Mouse (Mus musculus): ENCODE results near the gene H2-DMb1.

The H2-DMb1 gene

DNA sequence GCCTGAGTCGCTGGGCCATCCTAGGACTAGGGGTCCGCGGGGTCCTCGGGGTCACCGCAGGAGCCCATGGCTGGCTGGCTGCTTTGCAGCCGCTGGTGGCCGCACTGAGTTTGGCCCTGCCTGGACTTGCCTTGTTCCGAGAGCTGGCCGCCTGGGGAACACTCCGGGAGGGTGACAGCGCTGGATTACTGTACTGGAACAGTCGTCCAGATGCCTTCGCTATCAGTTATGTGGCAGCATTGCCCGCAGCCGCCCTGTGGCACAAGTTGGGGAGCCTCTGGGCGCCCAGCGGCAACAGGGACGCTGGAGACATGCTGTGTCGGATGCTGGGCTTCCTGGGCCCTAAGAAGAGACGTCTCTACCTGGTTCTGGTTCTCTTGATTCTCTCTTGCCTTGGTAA lies 35.1 kb downstream of the H2-DMb1 start:
- peak in 1 of 2 experiments; percentile 87 for DNase-seq (ENCODE audit: inconsistent age in 2 of 2, low spot score in 1 of 2)

- peak in 1 of 2 experiments; percentile 4 for DNase-seq (ENCODE audit: inconsistent age in 2 of 2, low spot score in 1 of 2)
These were observed 36.1 kb downstream of the H2-DMb1 start for GRCm38 (mm10) chr17:34188986-34189385.

GRCm38 (mm10) chr17:34192852-34193251 lies 40.0 kb downstream of the H2-DMb1 start:
- no peak for DNase-seq (ENCODE audit: inconsistent age in 2 of 2, low spot score in 1 of 2)

DNA sequence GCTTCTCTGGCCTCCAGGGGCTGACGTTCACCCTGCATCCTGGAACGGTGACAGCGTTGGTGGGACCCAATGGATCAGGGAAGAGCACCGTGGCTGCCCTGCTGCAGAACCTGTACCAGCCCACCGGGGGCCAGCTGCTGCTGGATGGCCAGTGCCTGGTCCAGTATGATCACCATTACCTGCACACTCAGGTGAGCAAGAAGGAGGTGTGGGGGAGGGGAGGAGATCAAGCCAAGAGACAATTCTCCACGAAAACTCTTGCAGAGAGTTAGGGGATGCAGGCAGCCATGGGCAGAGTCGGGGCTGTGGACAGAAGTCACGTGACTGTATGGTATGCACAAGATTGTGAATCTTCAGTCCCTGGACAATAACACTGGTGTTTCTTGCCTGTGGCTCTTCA lies 40.6 kb downstream of the H2-DMb1 start:
- DNase-seq (ENCODE audit: inconsistent age in 2 of 2, low spot score in 1 of 2), result no peak

DNA sequence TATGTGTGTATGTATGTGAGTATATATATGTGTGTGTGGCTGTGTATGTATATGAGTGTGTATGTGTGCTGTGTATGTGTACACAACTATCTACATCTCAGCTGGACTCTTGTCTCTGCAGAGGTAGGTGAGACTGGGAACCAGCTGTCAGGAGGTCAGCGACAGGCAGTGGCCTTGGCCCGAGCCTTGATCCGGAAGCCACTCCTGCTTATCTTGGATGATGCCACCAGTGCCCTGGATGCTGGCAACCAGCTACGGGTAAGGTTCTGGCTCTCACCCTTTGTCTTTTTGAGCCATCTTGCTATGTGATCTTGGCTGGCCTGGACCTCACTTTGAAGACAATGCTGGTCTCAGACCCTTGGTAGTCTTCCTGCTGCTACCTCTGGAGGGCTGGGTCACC lies 41.9 kb downstream of the H2-DMb1 start:
- peak in 1 of 2 experiments; percentile 61 for DNase-seq (ENCODE audit: inconsistent age in 2 of 2, low spot score in 1 of 2)

- DNase-seq (ENCODE audit: inconsistent age in 2 of 2, low spot score in 1 of 2), result no peak
These were observed 43.6 kb downstream of the H2-DMb1 start for GRCm38 (mm10) chr17:34196491-34196890.

- peak; percentile 93 to 98 for DNase-seq (ENCODE audit: inconsistent age in 2 of 2, low spot score in 1 of 2)
These were observed 44.3 kb downstream of the H2-DMb1 start, which contains the start of gene Psmb8 for GRCm38 (mm10) chr17:34196941-34197894. Gene Psmb8 (plus strand): TSS chr17:34197721.

DNA sequence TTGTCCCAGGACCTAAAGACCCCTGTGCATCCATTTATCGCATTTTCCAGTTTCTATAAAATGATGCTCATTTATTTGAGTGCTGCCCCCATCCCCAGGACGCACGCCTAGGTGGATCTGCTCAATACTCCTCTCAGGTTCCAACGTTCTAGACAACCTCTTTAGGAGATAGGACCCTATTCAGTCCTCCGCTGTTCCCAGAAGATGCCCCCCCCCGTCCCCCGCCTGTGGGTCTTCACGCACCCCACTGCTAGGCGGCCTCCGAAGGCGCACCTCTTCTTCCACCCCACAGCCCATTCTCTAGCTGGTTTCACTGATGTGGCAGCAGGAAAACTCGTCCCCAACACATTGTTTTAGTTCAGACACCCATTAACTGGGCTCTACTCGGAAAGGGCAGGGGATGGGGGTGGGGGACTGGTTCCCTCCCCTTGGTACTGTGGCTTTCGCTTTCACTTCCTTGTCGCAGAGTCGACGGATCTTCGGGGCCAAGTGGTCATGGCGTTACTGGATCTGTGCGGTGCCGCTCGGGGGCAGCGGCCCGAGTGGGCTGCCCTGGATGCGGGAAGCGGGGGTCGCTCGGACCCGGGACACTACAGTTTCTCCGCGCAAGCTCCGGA lies 45.1 kb downstream of the H2-DMb1 start:
- DNase-seq (ENCODE audit: inconsistent age in 2 of 2, low spot score in 1 of 2), result peak; percentile 74 to 91

GRCm38 (mm10) chr17:34198521-34198912 lies 45.6 kb downstream of the H2-DMb1 start:
- DNase-seq (ENCODE audit: inconsistent age in 2 of 2, low spot score in 1 of 2), result no peak

- no peak for DNase-seq (ENCODE audit: inconsistent age in 2 of 2, low spot score in 1 of 2)
These were observed 46.3 kb downstream of the H2-DMb1 start for GRCm38 (mm10) chr17:34199050-34199619.

- DNase-seq (ENCODE audit: inconsistent age in 2 of 2, low spot score in 1 of 2), result no peak
These were observed 47.2 kb downstream of the H2-DMb1 start for GRCm38 (mm10) chr17:34200047-34200446.

- DNase-seq (ENCODE audit: inconsistent age in 2 of 2, low spot score in 1 of 2), result no peak
These were observed 48.1 kb downstream of the H2-DMb1 start for GRCm38 (mm10) chr17:34200772-34201505.

DNA sequence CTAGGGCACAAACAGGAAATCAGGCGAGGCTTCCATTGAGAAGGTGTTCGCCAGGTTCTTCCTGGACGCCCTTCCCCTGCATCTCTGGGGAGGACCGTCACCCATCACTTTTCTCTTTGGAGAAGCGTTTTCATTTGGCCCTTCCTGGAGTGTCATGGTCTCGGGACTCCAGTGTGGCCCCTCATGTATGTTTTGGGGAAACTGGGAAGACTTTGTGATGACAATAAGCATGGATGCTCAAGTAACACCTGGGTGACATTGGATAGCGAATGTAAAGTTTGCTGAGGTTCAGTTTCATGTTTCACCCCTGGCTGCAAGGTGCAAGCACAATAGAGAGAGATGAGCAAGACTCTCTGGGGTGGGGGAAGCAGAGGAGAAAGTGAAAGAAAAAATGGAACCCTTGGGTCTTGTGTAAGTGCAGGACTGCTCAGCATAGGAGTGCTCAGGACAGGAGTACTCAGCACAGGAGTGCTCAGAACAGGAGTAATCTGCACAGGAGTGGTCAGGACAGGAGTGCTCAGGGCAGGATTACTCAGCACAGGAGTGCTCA lies 48.7 kb downstream of the H2-DMb1 start:
- DNase-seq (ENCODE audit: inconsistent age in 2 of 2, low spot score in 1 of 2), result no peak

DNA sequence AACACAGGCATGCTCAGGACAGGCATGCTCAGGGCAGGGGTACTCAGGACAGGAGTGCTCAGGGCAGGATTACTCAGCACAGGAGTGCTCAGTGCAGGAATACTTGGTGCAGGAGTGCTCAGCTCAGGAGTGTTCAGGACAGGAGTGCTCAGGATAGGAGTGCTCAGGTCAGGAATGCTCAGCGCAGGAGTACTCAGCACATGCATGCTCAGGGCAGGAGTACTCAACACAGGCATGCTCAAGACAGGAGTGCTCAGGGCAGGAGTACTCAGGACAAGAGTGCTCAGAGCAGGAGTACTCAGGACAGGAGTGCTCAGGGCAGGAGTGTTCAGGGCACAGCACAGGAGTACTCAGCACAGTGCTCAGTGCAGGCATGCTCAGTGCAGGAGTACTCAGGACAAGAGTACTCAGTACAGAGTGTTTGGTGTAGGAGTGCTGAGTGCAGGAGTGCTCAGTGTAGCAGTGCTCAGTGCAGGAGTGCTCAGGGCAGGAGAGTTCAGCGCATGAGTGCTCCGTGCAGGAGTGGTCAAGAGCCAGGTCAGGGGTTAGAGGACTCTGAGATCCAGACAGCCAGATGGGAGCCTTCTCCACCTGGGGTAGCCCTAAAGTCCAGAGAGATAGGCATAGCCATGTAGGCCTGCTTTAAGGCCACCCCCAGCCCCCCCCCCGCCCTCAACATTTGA lies 50.0 kb downstream of the H2-DMb1 start:
- DNase-seq (ENCODE audit: inconsistent age in 2 of 2, low spot score in 1 of 2), result peak in 1 of 2 experiments; percentile 20

DNA sequence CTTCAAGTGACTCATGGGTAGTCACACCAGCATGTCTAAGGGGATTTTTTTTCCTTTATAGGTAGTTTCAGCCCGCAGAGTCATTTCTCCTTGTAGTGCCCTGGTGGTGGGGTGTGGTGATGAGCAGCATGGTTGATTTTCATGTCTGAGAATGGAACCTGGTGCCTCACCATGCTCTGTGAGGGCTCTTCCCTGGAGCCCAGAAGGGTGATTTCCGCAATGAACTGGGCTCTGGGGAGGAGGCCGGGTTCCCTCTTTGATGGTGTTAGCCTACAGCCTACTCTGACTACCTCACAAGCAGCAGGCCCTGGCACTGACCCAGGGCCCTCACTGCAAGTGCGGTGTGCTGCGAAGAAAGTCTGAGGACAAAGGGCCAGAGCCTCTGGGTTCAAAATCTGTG lies 50.6 kb downstream of the H2-DMb1 start, which contains the start of gene Tap2:
TSS of gene Tap2 (plus strand) at position 84 of the 400 bp plus-strand sequence.
- peak in 1 of 2 experiments; percentile 70 for DNase-seq (ENCODE audit: inconsistent age in 2 of 2, low spot score in 1 of 2)

DNA sequence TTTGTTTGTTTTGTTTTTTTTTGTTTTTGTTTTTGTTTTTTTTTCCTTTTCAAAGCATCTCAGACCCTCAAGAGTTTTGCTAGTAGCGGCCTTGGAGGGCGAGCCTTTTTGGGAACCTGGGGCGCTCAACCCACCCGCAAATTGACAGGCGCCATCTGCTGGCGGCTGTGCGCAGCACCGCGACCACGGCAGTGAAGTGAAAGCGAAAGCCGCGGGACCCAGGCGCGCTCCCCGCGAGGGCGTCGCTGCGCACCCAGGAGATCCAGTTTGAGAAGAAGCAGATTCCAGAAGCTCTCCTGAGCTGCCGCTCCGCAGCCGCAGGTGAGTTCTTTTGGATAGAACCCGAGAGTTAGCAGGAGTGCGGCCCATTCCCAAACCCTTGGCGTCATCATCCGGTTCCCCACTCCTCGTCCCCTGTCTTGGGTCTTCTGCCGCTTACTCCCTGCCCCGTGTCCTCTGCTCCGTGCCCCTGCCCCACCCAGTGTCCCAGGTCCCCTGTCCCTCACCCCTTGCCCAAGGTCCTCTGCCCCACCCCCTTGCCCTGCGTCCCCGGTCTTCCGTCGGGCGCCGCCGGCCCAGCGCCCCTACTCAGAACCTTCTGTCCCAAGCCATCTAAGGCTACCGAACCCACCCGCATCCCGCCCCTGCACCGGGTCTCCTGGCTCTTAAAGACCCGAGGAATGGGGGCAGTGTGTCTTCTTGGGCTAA lies 51.6 kb downstream of the H2-DMb1 start:
- DNase-seq (ENCODE audit: inconsistent age in 2 of 2, low spot score in 1 of 2), result peak; percentile 90 to 97

GRCm38 (mm10) chr17:34205021-34205745 lies 52.3 kb downstream of the H2-DMb1 start:
- DNase-seq (ENCODE audit: inconsistent age in 2 of 2, low spot score in 1 of 2), result peak; percentile 30 to 74

GRCm38 (mm10) chr17:34205746-34206176 lies 52.9 kb downstream of the H2-DMb1 start:
- DNase-seq (ENCODE audit: inconsistent age in 2 of 2, low spot score in 1 of 2), result peak in 1 of 2 experiments; percentile 78

DNA sequence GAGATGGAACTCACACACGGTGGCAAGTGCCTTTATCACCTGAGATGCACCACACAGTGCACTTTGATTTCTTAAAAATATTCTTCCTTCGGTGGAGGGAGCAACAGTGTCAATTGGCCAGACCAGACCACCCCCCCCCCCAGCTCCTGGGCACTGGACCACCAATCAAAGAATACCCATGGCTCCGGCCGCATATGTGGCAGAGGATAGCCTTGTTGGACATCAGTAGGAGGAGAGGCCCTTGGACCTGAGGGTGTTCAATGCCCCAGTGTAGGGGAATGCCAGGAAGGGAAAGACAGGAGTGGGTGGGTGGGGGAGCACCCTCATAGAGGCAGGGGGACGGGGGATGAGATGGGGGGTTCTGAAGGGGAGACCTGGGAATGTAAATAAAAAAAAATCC lies 53.9 kb downstream of the H2-DMb1 start:
- peak in 1 of 2 experiments; percentile 1 for DNase-seq (ENCODE audit: inconsistent age in 2 of 2, low spot score in 1 of 2)
